23 mouse cellular contexts compared by ENCODE assay signal in genomic region chr6:38642593-38642992, GRCm38 (mm10). TPM values are rescaled to one million over a fixed set of nuclear protein-coding genes. Genes with fewer than 3 reads are reported as not detected.
DNase-seq lines count a peak whose midpoint lies in the region; ATAC-seq and TF ChIP-seq lines count a peak whose summit lies in the region.
"Had no signal": no experiment of that assay in that cellular context is flagged by ENCODE, and none has a peak within 500 bp of the region (broad histone marks: within the 10 kb centered on the region; RNA-seq: fewer than 3 reads in every experiment).

No protein-coding gene starts in this region.

- H3K4me3 ChIP-seq in heart, postnatal 0 days (ENCODE audit: low read depth, low read length): no peak overlapping the region
- no peak overlapping the region for H3K4me3 ChIP-seq in midbrain, embryonic 11.5 days (ENCODE audit: low read depth, low read length)
- no peak overlapping the region for H3K4me3 ChIP-seq in midbrain, embryonic 16.5 days (ENCODE audit: low read depth, low read length)
- H3K4me3 ChIP-seq: embryonic facial prominence, embryonic 13.5 days; heart, embryonic 15.5 days; midbrain, embryonic 12.5 days; myocyte; neural tube, embryonic 15.5 days had no signal

- no peak overlapping the region for H3K9ac ChIP-seq in heart, postnatal 0 days (replicated peaks; ENCODE audit: low read depth, low read length)
- no peak overlapping the region for H3K9ac ChIP-seq in midbrain, embryonic 11.5 days (ENCODE audit: low read length)
- H3K9ac ChIP-seq in midbrain, embryonic 16.5 days (ENCODE audit: low read depth, low read length): no peak overlapping the region
- H3K9ac ChIP-seq: embryonic facial prominence, embryonic 13.5 days; heart, embryonic 15.5 days; hindbrain, embryonic 14.5 days; midbrain, embryonic 12.5 days; neural tube, embryonic 15.5 days had no signal

- H3K4me1 ChIP-seq in heart, postnatal 0 days (ENCODE audit: control insufficient read depth, insufficient read depth): peaks cover 4% of the 10 kb centered on the region
- H3K4me1 ChIP-seq in midbrain, embryonic 11.5 days (ENCODE audit: control insufficient read depth, insufficient read depth, low read length): no peaks in the 10 kb centered on the region
- H3K4me1 ChIP-seq in midbrain, embryonic 16.5 days (ENCODE audit: control insufficient read depth, insufficient read depth, low read length): no peaks in the 10 kb centered on the region
- H3K4me1 ChIP-seq: midbrain, embryonic 12.5 days had no signal

- peaks cover 42% of the 10 kb centered on the region for H3K27me3 ChIP-seq in heart, postnatal 0 days (ENCODE audit: control insufficient read depth, insufficient read depth, low read length)
- peaks cover 8% of the 10 kb centered on the region; the same call in 1 of the 2 replicates for H3K27me3 ChIP-seq in midbrain, embryonic 11.5 days (ENCODE audit: control insufficient read depth, insufficient read depth, low read length)
- H3K27me3 ChIP-seq in midbrain, embryonic 16.5 days (ENCODE audit: control insufficient read depth, insufficient read depth, low read depth, low read length): peaks cover 17% of the 10 kb centered on the region

- H3K27ac ChIP-seq in heart, postnatal 0 days (ENCODE audit: low read depth): no peak overlapping the region
- H3K27ac ChIP-seq in midbrain, embryonic 11.5 days (ENCODE audit: low read depth, low read length): no peak overlapping the region
- no peak overlapping the region for H3K27ac ChIP-seq in midbrain, embryonic 16.5 days (ENCODE audit: low read length)
- H3K27ac ChIP-seq: embryonic facial prominence, embryonic 13.5 days; heart, embryonic 15.5 days; hindbrain, embryonic 14.5 days; midbrain, embryonic 12.5 days; neural tube, embryonic 15.5 days had no signal

- no peak for DNase-seq in heart, postnatal 0 days (ENCODE audit: low spot score)
- DNase-seq in heart, postnatal 14 days: no peak
- peak; percentile 31 for DNase-seq in midbrain, embryonic 11.5 days (ENCODE audit: low spot score, missing footprints)
- peak; percentile 51 to 70 for DNase-seq in adrenal gland, postnatal 36 days
- DNase-seq in layer of hippocampus, postnatal 10 days (ENCODE audit: low spot score in 2 of 2): no peak
- DNase-seq: cerebellum, adult 2 months; kidney, postnatal 10 days; lung, adult 18-20 months; lung, postnatal 4 days; right cerebral cortex, postnatal 25 days; thymus, postnatal 4 days had no signal

- H3K4me2 ChIP-seq in heart, postnatal 0 days (ENCODE audit: low read depth, low read length): no peak overlapping the region
- H3K4me2 ChIP-seq in midbrain, embryonic 11.5 days: no peak overlapping the region
- no peak overlapping the region for H3K4me2 ChIP-seq in midbrain, embryonic 16.5 days (ENCODE audit: low read length)
- H3K4me2 ChIP-seq: embryonic facial prominence, embryonic 13.5 days; heart, embryonic 15.5 days; hindbrain, embryonic 14.5 days; midbrain, embryonic 12.5 days; neural tube, embryonic 15.5 days had no signal

- no peak for TF ChIP-seq CTCF in heart, postnatal 0 days (IDR thresholded peaks at IDR 0.05; ENCODE audit: low read depth)

- H3K9me3 ChIP-seq in heart, postnatal 0 days (replicated peaks; ENCODE audit: control insufficient read depth, low read length): no peaks in the 10 kb centered on the region
- no peaks in the 10 kb centered on the region for H3K9me3 ChIP-seq in midbrain, embryonic 11.5 days (ENCODE audit: control insufficient read depth, low read length)
- H3K9me3 ChIP-seq in midbrain, embryonic 16.5 days (replicated peaks; ENCODE audit: control insufficient read depth, low read length, poor library complexity, severe bottlenecking): no peaks in the 10 kb centered on the region
- H3K9me3 ChIP-seq: embryonic facial prominence, embryonic 13.5 days; heart, embryonic 15.5 days; midbrain, embryonic 12.5 days; neural tube, embryonic 15.5 days had no signal

- WGBS in heart, postnatal 0 days: 37% methylated on average over 5 of the region's 5 CpGs
- 84% methylated on average over 5 of the region's 5 CpGs for WGBS in midbrain, embryonic 11.5 days
- WGBS in midbrain, embryonic 16.5 days: 83% methylated on average over 5 of the region's 5 CpGs

- intact Hi-C loops in heart, postnatal 14 days (cut with DNase I): no loop called here

- TF ChIP-seq EP300 in heart, postnatal 0 days (IDR thresholded peaks at IDR 0.05; ENCODE audit: low read depth): no peak

- H3K36me3 ChIP-seq in heart, postnatal 0 days (replicated peaks; ENCODE audit: control insufficient read depth, insufficient read depth, low read length): no peaks in the 10 kb centered on the region
- no peaks in the 10 kb centered on the region for H3K36me3 ChIP-seq in midbrain, embryonic 11.5 days (ENCODE audit: control insufficient read depth, insufficient read depth, low read length)
- no peaks in the 10 kb centered on the region for H3K36me3 ChIP-seq in midbrain, embryonic 16.5 days (ENCODE audit: control insufficient read depth, insufficient read depth, low read length)
- H3K36me3 ChIP-seq: embryonic facial prominence, embryonic 13.5 days; heart, embryonic 15.5 days; midbrain, embryonic 12.5 days; neural tube, embryonic 15.5 days had no signal

- peak; percentile 36; the same call in 1 of the 2 replicates for ATAC-seq in heart, postnatal 0 days (ENCODE audit: insufficient read depth, low read depth)
- ATAC-seq in midbrain, embryonic 11.5 days (ENCODE audit: low FRiP score): no peak
- no peak for ATAC-seq in midbrain, embryonic 16.5 days
- no peak for ATAC-seq in monocyte, adult 5-6 weeks (replicated peaks; ENCODE audit: insufficient number of reproducible peaks, low FRiP score, low TSS enrichment, poor library complexity, severe bottlenecking)
- ATAC-seq: forebrain, embryonic 16.5 days had no signal

RNA-seq across cellular contexts. Expression of gene Klrg2, which starts 5.6 kb away (rescaled TPM):
- total RNA-seq in heart, postnatal 0 days (2014; rRNA removed; ENCODE audit: low replicate concordance): 0.04 and 1.7 TPM in 2 replicates
- polyA plus RNA-seq in heart, postnatal 0 days (2015; fragmentation: Nextera tagmentation; extraction: Ambion mirVana): 0.20 and 0.25 TPM in 2 replicates
- total RNA-seq in heart, postnatal 14 days (2021): under 1 TPM; 0.24 to 0.32 TPM
- 0.07 and 0.11 TPM in 2 replicates for polyA plus RNA-seq in midbrain, embryonic 11.5 days (2014; fragmentation: Nextera tagmentation; extraction: Ambion mirVana)
- not detected in 2 replicates for polyA plus RNA-seq in midbrain, embryonic 16.5 days (2015; fragmentation: Nextera tagmentation; extraction: Ambion mirVana)
- total RNA-seq in adrenal gland, postnatal 36 days (2021): 1 to 10 TPM; 3.2 to 4.3 TPM
- total RNA-seq in monocyte, adult 5-6 weeks (2017): 1.4 TPM in 1 of 3 replicates, not detected in the others
- total RNA-seq in layer of hippocampus, postnatal 10 days (2021): 1 to 10 TPM; 1.0 to 1.1 TPM
- total RNA-seq: common myeloid progenitor, adult 5-6 weeks; liver, adult 2 months had no signal
- polyA plus RNA-seq: forebrain, embryonic 16.5 days; hindbrain, embryonic 14.5 days; liver, adult 2 months had no signal

RNA-seq across cellular contexts. Expression of gene Clec2l, which starts 20.3 kb away (rescaled TPM):
- total RNA-seq in heart, postnatal 0 days (2014; rRNA removed; ENCODE audit: low replicate concordance): 3.4 and 3.9 TPM in 2 replicates
- polyA plus RNA-seq in heart, postnatal 0 days (2015; fragmentation: Nextera tagmentation; extraction: Ambion mirVana): 1.0 and 1.2 TPM in 2 replicates
- 1 to 10 TPM; 1.9 to 2.4 TPM for total RNA-seq in heart, postnatal 14 days (2021)
- 2.1 and 2.2 TPM in 2 replicates for polyA plus RNA-seq in midbrain, embryonic 11.5 days (2014; fragmentation: Nextera tagmentation; extraction: Ambion mirVana)
- 15.6 and 22.9 TPM in 2 replicates for polyA plus RNA-seq in midbrain, embryonic 16.5 days (2015; fragmentation: Nextera tagmentation; extraction: Ambion mirVana)
- 1 to 10 TPM in 1 of 2 experiments, under 1 TPM in 1; 0.99 to 4.1 TPM for total RNA-seq in adrenal gland, postnatal 36 days (2021)
- not detected in 3 replicates for total RNA-seq in monocyte, adult 5-6 weeks (2017)
- total RNA-seq in layer of hippocampus, postnatal 10 days (2021): 100 to 1,000 TPM; 113 to 119 TPM
- total RNA-seq: common myeloid progenitor, adult 5-6 weeks; gastrocnemius, adult 18-20 months; liver, adult 2 months had no signal
- polyA plus RNA-seq: liver, adult 2 months had no signal

Comparison
In these comparisons a context has a peak if more than half of its experiments do, and no peak if none do; other contexts are left out.
1. DNase-seq: peak in midbrain, embryonic 11.5 days (single experiment) and adrenal gland, postnatal 36 days (2 of 2); none in heart, postnatal 0 days (single experiment), heart, postnatal 14 days (0 of 2) and layer of hippocampus, postnatal 10 days (0 of 2).
2. RNA of gene Clec2l, which starts 20.3 kb away (total RNA-seq): 113 to 119 TPM in layer of hippocampus, postnatal 10 days; 0.99 to 4.1 TPM in adrenal gland, postnatal 36 days, 3.4 to 3.9 TPM in heart, postnatal 0 days, 1.9 to 2.4 TPM in heart, postnatal 14 days and not detected in monocyte, adult 5-6 weeks; every median in the first group is over 10 times any median in the second.